Mouse (Mus musculus) lung, postnatal 0 days (tissue): Measurements from ENCODE around the gene Grb14.

Source experiments
- CTCF ChIP-seq: IDR thresholded peaks from 2 replicates; pipeline ENCODE4 v1.5.1; 2016; ENCODE audit warnings: antibody characterized with exemption, mild to moderate bottlenecking
- EP300 ChIP-seq: IDR thresholded peaks from 2 replicates; pipeline ENCODE4 v1.6.1; 2016; ENCODE audit warnings: antibody characterized with exemption, mild to moderate bottlenecking, control low read depth

DNA sequence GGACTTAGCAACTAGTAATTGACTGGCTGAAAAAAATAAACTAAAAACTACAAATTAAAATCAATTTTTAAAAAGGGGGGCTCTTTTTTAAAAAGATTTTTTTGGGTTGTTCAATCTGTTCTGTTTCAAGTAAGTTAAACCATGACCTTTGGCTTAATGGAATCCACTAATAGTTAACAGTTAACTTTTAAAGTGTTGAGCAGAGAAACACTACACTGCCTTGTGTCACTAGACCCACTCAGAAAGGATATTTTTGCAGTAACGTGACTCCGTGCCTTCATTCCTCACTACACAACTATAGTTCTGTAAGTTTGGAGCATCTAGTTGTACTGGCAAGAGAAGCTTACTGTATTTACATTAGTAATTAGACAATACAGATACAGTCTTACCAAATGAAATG is 50.2 kb downstream of the Grb14 start:
- TF ChIP-seq CTCF (no peak), EP300 (no peak)
